Mouse (Mus musculus) limb, embryonic 13.5 days (tissue): ENCODE measurements around the gene Lingo4. TPM values are rescaled to one million over a fixed set of nuclear protein-coding genes. Genes with fewer than 3 reads are reported as not detected.

Source experiments
- ATAC-seq: fragments of 200-750 bp; cut with Nextera tagmentation; 2 replicates; pipeline ENCODE4 v1.8.0; 2017; ENCODE audit warnings: low read depth, moderate number of reproducible peaks, moderate TSS enrichment; ENCODE audit not compliant: low FRiP score
- H3K27ac ChIP-seq: fragments of 300-500 bp; sonication (generic); 2 replicates; pipeline ENCODE4 v1.5.1; 2015; ENCODE audit warnings: inconsistent platforms, mild to moderate bottlenecking, moderate library complexity
- H3K27me3 ChIP-seq: fragments of 300-500 bp; sonication (generic); 2 replicates; pipeline ENCODE4 v1.6.1; 2015; ENCODE audit warnings: mild to moderate bottlenecking, inconsistent platforms
- H3K36me3 ChIP-seq: fragments of 300-500 bp; sonication (generic); 2 replicates; pipeline ENCODE4 v1.6.1; 2015; ENCODE audit warnings: inconsistent platforms, mild to moderate bottlenecking, moderate library complexity
- H3K4me1 ChIP-seq: fragments of 300-500 bp; sonication (generic); 2 replicates; pipeline ENCODE4 v1.6.1; 2015; ENCODE audit warnings: inconsistent platforms
- H3K4me2 ChIP-seq: fragments of 300-500 bp; sonication (generic); replicated peaks from 2 replicates; pipeline ENCODE4 v1.6.1; 2015; ENCODE audit warnings: inconsistent platforms, mild to moderate bottlenecking, moderate library complexity
- H3K4me3 ChIP-seq: fragments of 300-500 bp; sonication (generic); 2 replicates; pipeline ENCODE4 v1.5.1; 2015; ENCODE audit warnings: moderate library complexity, mild to moderate bottlenecking, inconsistent platforms
- H3K9ac ChIP-seq: fragments of 300-500 bp; sonication (generic); 2 replicates; pipeline ENCODE4 v1.6.1; 2015; ENCODE audit warnings: mild to moderate bottlenecking, inconsistent platforms
- H3K9me3 ChIP-seq: fragments of 300-500 bp; sonication (generic); 2 replicates; pipeline ENCODE4 v1.6.1; 2016; ENCODE audit warnings: inconsistent platforms
- WGBS: fragments of 180-500 bp; shearing (Covaris S2); methylation state at CpG from one replicate; pipeline ENCODE4 v1.1.7; 2015; 5-methylcytosine and 5-hydroxymethylcytosine counted together
- polyA plus RNA-seq: library from polyadenylated mRNA; unstranded; fragments of >200 nt; fragmentation: Nextera tagmentation; extraction: Ambion mirVana; gene quantifications from 2 replicates; pipeline ENCODE4 v1.2.1, GENCODE M21; 2015

The Lingo4 gene
- 0.06 and 0.14 TPM in 2 replicates for polyA plus RNA-seq

- Histone ChIP-seq H3K4me2 (peak within 1 kb of the TSS; percentile 63), H3K27ac (no peak within 1 kb of the TSS), H3K4me1 (peaks cover 14% of the 10 kb centered on the region), H3K9ac (peak within 1 kb of the TSS; percentile 45), H3K36me3 (no peaks in the 10 kb centered on the region), H3K9me3 (no peaks in the 10 kb centered on the region), H3K4me3 (peak within 1 kb of the TSS; percentile 32), H3K27me3 (peaks cover 75% of the 10 kb centered on the region)
- WGBS, result 70% methylated on average over 6 of the region's 6 CpGs
- no peak for ATAC-seq
Measured at GRCm38 (mm10) chr3:94398217-94398616, at the start of gene Lingo4. Gene Lingo4, plus strand, starts transcription at chr3:94398517.

DNA sequence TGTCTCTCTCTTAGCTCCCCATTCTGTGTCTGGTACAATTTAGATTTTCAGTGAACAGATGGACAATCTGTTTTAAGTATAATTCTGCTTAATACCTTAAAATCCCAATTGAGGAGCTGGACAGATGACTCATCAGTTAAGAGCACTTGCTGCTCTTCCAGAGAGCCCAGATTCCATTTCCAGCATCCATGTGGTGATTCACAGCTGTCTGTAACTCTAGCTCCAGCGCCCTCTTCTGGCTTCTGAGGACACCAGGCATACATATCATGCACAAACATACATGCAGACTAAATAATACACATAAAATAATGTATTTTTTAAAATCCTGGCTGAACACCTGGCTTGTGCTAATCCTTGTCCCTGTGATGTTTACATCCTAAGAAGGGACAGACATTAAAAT, 37.5 kb upstream of the Lingo4 start:
- no peak overlapping the region for H3K4me3 ChIP-seq
- H3K27me3 ChIP-seq, result peaks cover 37% of the 10 kb centered on the region
- no peak overlapping the region for H3K27ac ChIP-seq
- no peak for ATAC-seq
- WGBS, result 0% methylated on average over 1 of the region's 1 CpGs
- peaks cover 5% of the 10 kb centered on the region; the same call in 1 of the 2 replicates for H3K9me3 ChIP-seq
- no peaks in the 10 kb centered on the region for H3K36me3 ChIP-seq
- H3K4me1 ChIP-seq, result peaks cover 9% of the 10 kb centered on the region; the same call in 1 of the 2 replicates
- H3K4me2 ChIP-seq, result no peak overlapping the region
- H3K9ac ChIP-seq, result no peak overlapping the region

DNA sequence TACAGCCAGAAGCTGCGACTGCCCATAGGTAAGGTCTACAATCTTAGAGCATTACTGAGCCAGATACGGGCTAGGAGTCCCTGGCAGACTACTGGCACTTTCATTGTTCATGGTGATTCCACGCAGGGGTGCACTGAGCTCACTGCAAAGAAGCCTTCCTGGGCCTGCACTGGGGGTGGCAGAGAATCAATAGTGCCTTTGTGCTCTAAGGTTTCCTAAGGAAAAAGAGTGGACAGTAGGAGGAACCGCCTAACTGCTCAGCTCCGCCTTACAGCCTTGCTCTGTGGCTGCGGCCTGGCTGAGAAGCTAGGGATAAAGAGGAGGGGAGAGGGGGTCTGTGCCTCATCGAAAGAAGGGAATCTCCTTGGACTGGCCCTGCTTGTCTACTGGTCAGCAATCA, 36.2 kb upstream of the Lingo4 start, which contains the start of gene C2cd4d:
Gene C2cd4d, plus strand, starts transcription at position 301 of the 400 bp plus-strand sequence.
- Histone ChIP-seq H3K9ac (peak within 1 kb of the TSS; percentile 88), H3K27me3 (peaks cover 44% of the 10 kb centered on the region), H3K4me2 (peak within 1 kb of the TSS; percentile 88), H3K4me1 (peaks cover 9% of the 10 kb centered on the region; the same call in 1 of the 2 replicates), H3K4me3 (peak within 1 kb of the TSS; percentile 69), H3K27ac (no peak within 1 kb of the TSS), H3K36me3 (no peaks in the 10 kb centered on the region), H3K9me3 (no peaks in the 10 kb centered on the region)
- ATAC-seq, result no peak
- 60% methylated on average over 7 of the region's 7 CpGs for WGBS

DNA sequence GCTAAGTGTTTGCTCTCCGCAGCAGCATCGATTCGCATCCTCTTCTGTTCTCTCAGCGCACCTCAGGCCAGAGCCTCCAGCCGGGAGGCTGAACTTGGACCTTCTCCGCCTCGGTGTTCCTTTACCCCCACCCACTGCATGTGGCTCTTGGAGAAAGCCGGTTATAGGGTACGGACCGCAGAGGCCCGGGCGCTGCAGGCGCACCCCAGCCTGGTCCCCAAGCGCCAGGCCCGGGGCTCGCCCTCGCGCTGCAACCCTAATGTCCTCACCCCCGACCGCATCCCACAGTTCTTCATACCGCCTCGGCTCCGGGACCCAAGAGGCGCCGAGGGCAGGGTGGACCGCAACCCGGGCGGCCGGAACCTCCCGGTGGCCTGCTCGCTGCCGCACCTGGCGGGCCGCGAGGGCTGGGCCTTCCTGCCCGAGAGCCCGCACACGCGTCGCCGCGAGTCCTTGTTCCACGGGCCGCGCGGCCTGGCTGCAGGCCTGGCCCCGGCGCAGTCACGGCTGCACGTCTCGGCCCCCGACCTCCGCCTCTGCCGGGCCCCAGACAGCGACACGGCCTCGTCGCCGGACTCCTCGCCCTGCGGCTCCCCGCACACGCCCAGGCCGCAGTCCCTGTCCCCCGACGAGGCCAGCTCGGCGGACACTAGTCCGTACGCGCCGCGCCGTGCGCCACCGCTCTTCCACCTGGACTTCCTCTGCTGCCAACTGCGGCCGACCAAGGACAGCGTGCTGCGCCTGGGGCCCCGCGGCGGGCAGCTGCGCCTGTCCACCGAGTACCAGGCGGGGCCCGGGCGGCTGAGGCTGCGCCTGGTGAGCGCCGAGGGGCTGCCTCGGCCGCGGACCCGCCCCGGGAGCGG, 34.8 kb upstream of the Lingo4 start:
- Histone ChIP-seq H3K9ac (peak overlapping the region; percentile 88), H3K27ac (no peak overlapping the region), H3K4me2 (peak overlapping the region; percentile 88), H3K4me3 (peak overlapping the region; percentile 69), H3K27me3 (peaks cover 44% of the 10 kb centered on the region), H3K9me3 (no peaks in the 10 kb centered on the region), H3K4me1 (peaks cover 9% of the 10 kb centered on the region; the same call in 1 of the 2 replicates), H3K36me3 (no peaks in the 10 kb centered on the region)
- ATAC-seq, result peak; percentile 49
- WGBS, result 4% methylated on average over 93 of the region's 97 CpGs

DNA sequence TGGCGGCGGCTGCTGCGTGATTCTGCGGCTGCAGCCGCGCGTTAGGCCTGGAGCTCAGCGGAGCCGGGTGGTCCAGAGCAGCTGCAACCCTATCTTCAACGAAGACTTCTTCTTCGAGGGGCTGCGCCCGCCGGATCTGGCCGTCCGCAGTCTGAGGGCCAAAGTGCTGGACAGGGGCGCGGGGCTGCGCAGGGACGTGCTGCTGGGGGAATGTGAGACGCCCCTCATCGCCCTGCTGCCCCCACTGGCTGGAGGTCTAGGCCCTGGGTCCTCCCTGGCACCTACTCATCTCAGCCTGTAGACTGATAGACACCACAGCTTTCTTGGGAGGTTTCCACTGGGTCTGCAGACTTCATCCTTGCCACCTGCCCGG, 34.2 kb upstream of the Lingo4 start:
- H3K4me3 ChIP-seq, result peak overlapping the region; percentile 69
- peak; percentile 55 for ATAC-seq
- no peaks in the 10 kb centered on the region for H3K9me3 ChIP-seq
- H3K27ac ChIP-seq, result no peak overlapping the region
- H3K9ac ChIP-seq, result peak overlapping the region; percentile 88
- 4% methylated on average over 23 of the region's 23 CpGs for WGBS
- H3K27me3 ChIP-seq, result peaks cover 44% of the 10 kb centered on the region
- H3K4me1 ChIP-seq, result peaks cover 9% of the 10 kb centered on the region; the same call in 1 of the 2 replicates
- H3K4me2 ChIP-seq, result peak overlapping the region; percentile 88
- no peaks in the 10 kb centered on the region for H3K36me3 ChIP-seq

- peak; percentile 39; the same call in 1 of the 2 replicates for ATAC-seq
- Histone ChIP-seq H3K27me3 (peaks cover 43% of the 10 kb centered on the region), H3K27ac (no peak overlapping the region), H3K4me1 (peaks cover 14% of the 10 kb centered on the region), H3K36me3 (no peaks in the 10 kb centered on the region), H3K9ac (no peak overlapping the region), H3K4me2 (no peak overlapping the region), H3K4me3 (no peak overlapping the region), H3K9me3 (no peaks in the 10 kb centered on the region)
- WGBS, result 24% methylated on average over 3 of the region's 3 CpGs
Measured at GRCm38 (mm10) chr3:94366761-94367160, 31.6 kb upstream of the Lingo4 start.

GRCm38 (mm10) chr3:94367511-94367910, 30.8 kb upstream of the Lingo4 start:
- H3K4me1 ChIP-seq, result peaks cover 18% of the 10 kb centered on the region
- no peaks in the 10 kb centered on the region for H3K9me3 ChIP-seq
- no peak overlapping the region for H3K9ac ChIP-seq
- H3K4me3 ChIP-seq, result no peak overlapping the region
- ATAC-seq, result no peak
- no peak overlapping the region for H3K27ac ChIP-seq
- no peaks in the 10 kb centered on the region for H3K36me3 ChIP-seq
- H3K27me3 ChIP-seq, result peaks cover 36% of the 10 kb centered on the region
- no peak overlapping the region for H3K4me2 ChIP-seq
- 83% methylated on average over 6 of the region's 6 CpGs for WGBS

DNA sequence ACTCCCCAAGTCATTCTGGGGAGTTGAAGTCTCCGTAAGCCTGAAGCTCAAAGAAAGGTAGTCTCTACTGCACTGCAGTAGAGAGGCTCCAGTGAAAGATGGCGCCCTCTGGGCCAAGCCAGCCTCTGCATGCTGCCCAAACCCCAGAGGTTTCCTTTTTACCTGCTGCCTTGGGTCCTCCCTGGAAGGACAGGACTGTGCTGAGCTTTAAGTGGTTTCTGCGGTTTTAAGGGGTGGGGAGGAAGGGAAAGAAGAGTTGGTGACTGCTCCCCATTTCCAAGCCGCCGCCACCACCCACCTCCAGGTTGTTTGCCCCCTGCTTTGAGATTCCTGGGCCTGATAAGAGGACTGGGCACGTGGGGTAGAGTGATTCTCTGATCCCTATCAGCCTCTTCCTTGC, 29.7 kb upstream of the Lingo4 start:
- H3K4me2 ChIP-seq, result no peak overlapping the region
- H3K4me1 ChIP-seq, result peaks cover 23% of the 10 kb centered on the region
- WGBS, result 59% methylated on average over 6 of the region's 6 CpGs
- ATAC-seq, result no peak
- H3K27ac ChIP-seq, result no peak overlapping the region
- H3K27me3 ChIP-seq, result peaks cover 27% of the 10 kb centered on the region
- no peak overlapping the region for H3K4me3 ChIP-seq
- no peaks in the 10 kb centered on the region for H3K36me3 ChIP-seq
- H3K9me3 ChIP-seq, result no peaks in the 10 kb centered on the region
- H3K9ac ChIP-seq, result no peak overlapping the region

DNA sequence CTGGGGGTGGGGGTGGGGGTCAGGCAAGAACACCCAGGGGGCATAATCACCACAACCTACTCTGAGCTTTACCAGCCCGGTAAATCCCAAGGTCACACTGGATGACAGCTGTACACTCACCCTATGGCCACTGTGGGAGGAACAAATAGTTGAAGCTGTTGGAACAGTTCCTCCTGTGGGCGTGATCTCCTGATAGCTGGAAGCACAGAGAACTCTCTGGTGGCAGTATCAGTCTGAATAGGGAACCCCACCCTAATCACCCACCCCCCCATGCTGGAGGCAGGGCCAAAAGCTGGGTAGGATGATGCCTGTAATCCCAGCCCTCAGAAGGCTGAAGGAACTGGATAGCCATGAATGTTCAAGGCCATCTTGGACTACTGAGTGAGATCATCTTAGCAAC, 28.6 kb upstream of the Lingo4 start:
- no peak for ATAC-seq
- Histone ChIP-seq H3K36me3 (no peaks in the 10 kb centered on the region), H3K4me1 (peaks cover 29% of the 10 kb centered on the region), H3K27me3 (peaks cover 22% of the 10 kb centered on the region), H3K4me2 (no peak overlapping the region), H3K9me3 (no peaks in the 10 kb centered on the region), H3K4me3 (no peak overlapping the region), H3K9ac (no peak overlapping the region), H3K27ac (no peak overlapping the region)
- WGBS, result 74% methylated on average over 2 of the region's 2 CpGs

- no peak overlapping the region for H3K27ac ChIP-seq
Measured at GRCm38 (mm10) chr3:94371637-94372036, 26.7 kb upstream of the Lingo4 start.

DNA sequence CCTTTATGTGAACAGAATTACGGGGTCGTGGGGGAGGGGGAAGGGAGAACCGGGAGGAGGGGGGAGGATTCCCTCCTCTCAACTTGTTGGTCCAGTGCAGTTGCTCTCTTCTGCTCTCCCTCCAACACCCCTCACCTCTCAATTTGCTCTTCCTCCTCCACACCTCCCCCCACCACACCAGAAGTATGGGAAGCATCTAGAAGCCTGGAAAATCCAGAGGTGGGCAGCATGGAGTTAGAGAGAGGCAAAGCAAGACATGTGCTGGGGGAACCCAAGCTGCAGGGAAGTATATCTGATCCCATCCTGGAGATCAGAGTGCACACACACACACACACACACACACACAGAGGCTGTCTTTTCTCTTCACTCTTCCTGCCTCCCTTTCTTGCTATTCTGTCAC, 26.3 kb upstream of the Lingo4 start:
- H3K27me3 ChIP-seq, result peaks cover 8% of the 10 kb centered on the region; the same call in 1 of the 2 replicates
- H3K4me1 ChIP-seq, result peaks cover 33% of the 10 kb centered on the region
- ATAC-seq, result 0 out of 2 replicates have a peak, but pooled peaks have one; percentile 7
- H3K9me3 ChIP-seq, result no peaks in the 10 kb centered on the region
- no peak overlapping the region for H3K9ac ChIP-seq
- H3K27ac ChIP-seq, result no peak overlapping the region
- no peaks in the 10 kb centered on the region for H3K36me3 ChIP-seq
- WGBS, result 0% methylated on average over 3 of the region's 3 CpGs
- 0 out of 2 replicates have a peak overlapping the region, but pooled peaks have one; percentile 4 for H3K4me3 ChIP-seq
- peak overlapping the region; percentile 50 for H3K4me2 ChIP-seq

More at GRCm38 (mm10) chr3:94371637-94372036, 26.7 kb upstream of the Lingo4 start:
- peak; percentile 52 for ATAC-seq
- Histone ChIP-seq H3K4me2 (peak overlapping the region; percentile 50), H3K9me3 (no peaks in the 10 kb centered on the region), H3K4me3 (0 out of 2 replicates have a peak overlapping the region, but pooled peaks have one; percentile 4), H3K4me1 (peaks cover 29% of the 10 kb centered on the region), H3K36me3 (no peaks in the 10 kb centered on the region), H3K9ac (0 out of 2 replicates have a peak overlapping the region, but pooled peaks have one; percentile 14), H3K27me3 (peaks cover 8% of the 10 kb centered on the region; the same call in 1 of the 2 replicates)
- 3% methylated on average over 11 of the region's 11 CpGs for WGBS

GRCm38 (mm10) chr3:94372641-94373040, 25.7 kb upstream of the Lingo4 start, which contains the start of gene Rorc:
Gene Rorc, plus strand, starts transcription at chr3:94372794.
- WGBS, result 15% methylated on average over 5 of the region's 5 CpGs
- peak within 1 kb of the TSS; percentile 60 for H3K4me2 ChIP-seq
- peaks cover 8% of the 10 kb centered on the region; the same call in 1 of the 2 replicates for H3K27me3 ChIP-seq
- peak within 1 kb of the TSS; percentile 27 for H3K4me3 ChIP-seq
- no peak for ATAC-seq
- H3K9ac ChIP-seq, result peak within 1 kb of the TSS; percentile 14; the same call in 1 of the 2 replicates
- no peaks in the 10 kb centered on the region for H3K36me3 ChIP-seq
- no peaks in the 10 kb centered on the region for H3K9me3 ChIP-seq
- H3K27ac ChIP-seq, result no peak within 1 kb of the TSS
- peaks cover 37% of the 10 kb centered on the region for H3K4me1 ChIP-seq
